ENCODE assay signal across 9 mouse cellular contexts in the genomic region with DNA sequence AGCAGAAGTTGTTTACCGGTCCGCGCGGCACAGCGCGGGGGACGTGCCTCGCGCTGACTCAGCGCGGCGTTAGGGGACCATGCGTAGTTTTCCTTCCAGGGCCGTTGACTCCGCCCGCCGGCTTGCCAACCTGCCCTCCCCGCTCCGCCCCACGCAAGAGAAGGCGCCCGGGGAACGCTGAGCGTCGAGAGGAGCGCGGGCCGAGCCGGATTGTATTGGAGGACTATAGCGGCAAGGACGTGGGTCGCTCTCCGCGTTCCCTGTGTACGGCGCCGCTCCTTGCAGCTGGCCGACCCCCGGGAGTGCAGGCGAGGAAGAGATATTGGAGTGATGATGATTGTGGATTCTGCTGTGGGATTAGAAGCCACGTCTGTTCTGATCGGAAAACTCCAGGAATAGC. TPM values are rescaled to one million over a fixed set of nuclear protein-coding genes. Genes with fewer than 3 reads are reported as not detected.
A peak's percentile ranks its signal among the peaks of the same experiment; 100 is the strongest.
DNase-seq lines count a peak whose midpoint lies in the region; ATAC-seq lines count a peak whose summit lies in the region.
"Had no signal": no experiment of that assay in that cellular context is flagged by ENCODE, and none has a peak within 500 bp of the region (broad histone marks: within the 10 kb centered on the region; RNA-seq: fewer than 3 reads in every experiment).

No protein-coding gene starts in this region.

- no peak overlapping the region for H3K27ac ChIP-seq in kidney, embryonic 16.5 days (ENCODE audit: low read length)
- no peak overlapping the region for H3K27ac ChIP-seq in intestine, embryonic 14.5 days (ENCODE audit: low read depth)
- no peak overlapping the region for H3K27ac ChIP-seq in neural tube, embryonic 14.5 days (ENCODE audit: low read depth, low read length)
- H3K27ac ChIP-seq: liver, embryonic 15.5 days had no signal

- no peak for DNase-seq in kidney, postnatal 25 days
- DNase-seq in embryo, embryonic 9.5 days (ENCODE audit: extremely low spot score), result peak; percentile 2
- DNase-seq in intestine, embryonic 14.5 days (ENCODE audit: low spot score), result peak; percentile 56
- DNase-seq in gastrocnemius, postnatal 10 days, result no peak
- DNase-seq in spleen, postnatal 4 days (ENCODE audit: low spot score in 2 of 2), result no peak
- DNase-seq: cerebellum, adult 9-11 months had no signal

- no peaks in the 10 kb centered on the region for H3K27me3 ChIP-seq in kidney, embryonic 16.5 days (ENCODE audit: insufficient read depth, low read length)
- no peaks in the 10 kb centered on the region for H3K27me3 ChIP-seq in intestine, embryonic 14.5 days (replicated peaks; ENCODE audit: control insufficient read depth, insufficient read depth, low read length)
- H3K27me3 ChIP-seq in neural tube, embryonic 14.5 days (ENCODE audit: control insufficient read depth, insufficient read depth, low read length), result no peaks in the 10 kb centered on the region

- peak overlapping the region; percentile 27 for H3K4me3 ChIP-seq in kidney, embryonic 16.5 days (ENCODE audit: low read length)
- peak overlapping the region; percentile 6; the same call in 1 of the 2 replicates for H3K4me3 ChIP-seq in intestine, embryonic 14.5 days (ENCODE audit: low read depth, low read length)
- 0 out of 2 replicates have a peak overlapping the region, but pooled peaks have one; percentile 12 for H3K4me3 ChIP-seq in neural tube, embryonic 14.5 days (ENCODE audit: low read depth, low read length)
- H3K4me3 ChIP-seq: liver, embryonic 15.5 days had no signal

- H3K4me1 ChIP-seq in kidney, embryonic 16.5 days (ENCODE audit: insufficient read depth, low read length), result no peaks in the 10 kb centered on the region
- H3K4me1 ChIP-seq in intestine, embryonic 14.5 days (replicated peaks; ENCODE audit: control insufficient read depth, insufficient read depth, low read length), result no peaks in the 10 kb centered on the region
- no peaks in the 10 kb centered on the region for H3K4me1 ChIP-seq in neural tube, embryonic 14.5 days (ENCODE audit: control insufficient read depth, insufficient read depth, low read length)
- H3K4me1 ChIP-seq: liver, embryonic 15.5 days had no signal

- H3K9me3 ChIP-seq in kidney, embryonic 16.5 days (ENCODE audit: low read length), result peaks cover 7% of the 10 kb centered on the region; the same call in 1 of the 2 replicates
- 0 out of 2 replicates have a peak, but pooled peaks cover 4% of the 10 kb centered on the region for H3K9me3 ChIP-seq in intestine, embryonic 14.5 days (ENCODE audit: control insufficient read depth, low read length)
- no peaks in the 10 kb centered on the region for H3K9me3 ChIP-seq in neural tube, embryonic 14.5 days (ENCODE audit: control insufficient read depth, low read length)
- H3K9me3 ChIP-seq: liver, embryonic 15.5 days had no signal

- no peak overlapping the region for H3K9ac ChIP-seq in kidney, embryonic 16.5 days (replicated peaks; ENCODE audit: low read length)
- no peak overlapping the region for H3K9ac ChIP-seq in intestine, embryonic 14.5 days (ENCODE audit: low read length)
- H3K9ac ChIP-seq in neural tube, embryonic 14.5 days (replicated peaks; ENCODE audit: low read depth, low read length), result no peak overlapping the region
- H3K9ac ChIP-seq: liver, embryonic 15.5 days had no signal

- no peaks in the 10 kb centered on the region for H3K36me3 ChIP-seq in kidney, embryonic 16.5 days (ENCODE audit: insufficient read depth, low read length)
- no peaks in the 10 kb centered on the region for H3K36me3 ChIP-seq in intestine, embryonic 14.5 days (ENCODE audit: control insufficient read depth, insufficient read depth, low read length)
- no peaks in the 10 kb centered on the region for H3K36me3 ChIP-seq in neural tube, embryonic 14.5 days (ENCODE audit: control insufficient read depth, insufficient read depth, low read length)
- H3K36me3 ChIP-seq: liver, embryonic 15.5 days had no signal

- ATAC-seq in kidney, embryonic 16.5 days (ENCODE audit: low FRiP score, low TSS enrichment), result 0 out of 2 replicates have a peak, but pooled peaks have one; percentile 19
- no peak for ATAC-seq in intestine, embryonic 14.5 days (replicated peaks; ENCODE audit: low FRiP score, low TSS enrichment, low read depth)
- no peak for ATAC-seq in neural tube, embryonic 14.5 days (ENCODE audit: low read depth)

- H3K4me2 ChIP-seq in kidney, embryonic 16.5 days (replicated peaks; ENCODE audit: low read depth, low read length), result peak overlapping the region; percentile 42
- peak overlapping the region; percentile 36 for H3K4me2 ChIP-seq in intestine, embryonic 14.5 days (ENCODE audit: low read length)
- peak overlapping the region; percentile 11; the same call in 1 of the 2 replicates for H3K4me2 ChIP-seq in neural tube, embryonic 14.5 days (ENCODE audit: low read depth, low read length)
- H3K4me2 ChIP-seq: liver, embryonic 15.5 days had no signal

- 31% methylated on average over 41 of the region's 42 CpGs for WGBS in kidney, embryonic 16.5 days
- 26% methylated on average over 42 of the region's 42 CpGs for WGBS in intestine, embryonic 14.5 days
- WGBS in neural tube, embryonic 14.5 days, result 34% methylated on average over 42 of the region's 42 CpGs

RNA-seq across cellular contexts. Expression of a gene that starts 39.7 kb away (rescaled TPM):
- 0.40 and 0.59 TPM in 2 replicates for polyA plus RNA-seq in kidney, embryonic 16.5 days (2015; fragmentation: Nextera tagmentation; extraction: Ambion mirVana)
- polyA plus RNA-seq in intestine, embryonic 14.5 days (2014; fragmentation: Nextera tagmentation; extraction: Ambion mirVana), result 0.54 and 0.75 TPM in 2 replicates
- 0.64 and 0.88 TPM in 2 replicates for polyA plus RNA-seq in neural tube, embryonic 14.5 days (2014; fragmentation: Nextera tagmentation; extraction: Ambion mirVana)
- under 1 TPM in 1 of 2 experiments, not detected in 1; 0.31 TPM for total RNA-seq in gastrocnemius, postnatal 10 days (2021)

Comparison
In these comparisons a context has a peak if more than half of its experiments do, and no peak if none do; other contexts are left out.
1. DNase-seq: peak in embryo, embryonic 9.5 days (single experiment) and intestine, embryonic 14.5 days (single experiment); none in kidney, postnatal 25 days (0 of 2), gastrocnemius, postnatal 10 days (single experiment) and spleen, postnatal 4 days (0 of 2).
2. Peak in every context shown above with its lines, with median percentiles within 50 percentile points of each other: H3K4me2 ChIP-seq and H3K4me3 ChIP-seq.